Mouse (Mus musculus): ENCODE measurements at regions not wholly inside any gene's neighbourhood (a gene's known extent, or its start where the extent isn't known, plus 50 kb on each side); places are given as distances from the start of the nearest gene placed in this dataset.

DNA sequence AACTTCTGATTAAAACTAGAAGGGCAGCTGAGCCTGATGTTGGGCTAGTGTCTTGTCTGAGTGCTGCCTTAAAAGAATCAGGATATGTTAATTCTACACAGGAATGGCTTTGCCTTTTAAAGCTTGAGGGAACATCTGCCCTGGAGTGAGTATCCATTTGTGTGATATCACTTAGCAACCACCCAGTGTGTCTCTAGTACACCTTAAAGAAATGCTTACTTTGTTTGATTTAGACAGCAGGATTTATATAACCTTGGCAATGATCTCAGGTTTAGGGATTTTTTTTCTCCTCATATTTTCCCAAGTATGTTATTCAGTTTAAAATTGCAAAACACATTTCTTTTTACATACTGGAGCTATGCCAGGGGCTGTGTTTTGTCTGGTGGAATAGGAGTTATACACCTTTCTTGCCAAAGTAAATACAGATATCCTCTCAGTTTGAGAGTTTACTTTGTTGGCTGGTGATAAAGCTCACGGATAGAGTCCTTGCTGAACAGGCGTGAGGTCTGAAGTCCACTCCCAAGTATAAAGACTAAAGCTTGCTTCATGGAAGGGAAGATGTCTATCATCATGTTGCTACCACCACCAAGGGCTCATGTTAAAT, 206.6 kb downstream of the Rsl24d1 start:
- DNase-seq (ENCODE audit: low spot score in 2 of 2), result no peak

- no peak for DNase-seq (ENCODE audit: low spot score in 2 of 2)
These were observed 217.8 kb downstream of the Rsl24d1 start for GRCm38 (mm10) chr9:73331066-73331465.

DNA sequence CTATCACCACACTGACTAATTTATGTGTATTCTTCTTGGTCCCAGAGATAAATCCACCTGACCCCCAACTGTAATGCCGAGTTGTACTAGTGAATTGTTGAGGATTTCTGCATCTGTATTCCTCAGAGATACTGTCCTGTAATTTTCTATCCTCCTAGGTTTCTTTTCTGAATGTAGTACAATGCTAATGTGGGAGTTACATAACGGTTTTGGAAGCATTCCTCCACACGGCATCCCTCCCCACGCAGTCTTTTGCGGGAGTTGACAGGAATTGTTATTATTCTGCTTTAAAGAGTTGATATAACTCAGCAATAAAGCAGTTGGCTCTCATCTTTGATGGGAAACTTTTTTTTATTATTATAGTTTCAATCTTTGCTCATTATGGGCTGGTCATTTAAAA, 222.8 kb downstream of the Rsl24d1 start:
- DNase-seq (ENCODE audit: low spot score in 2 of 2), result peak; percentile 10 to 12

GRCm38 (mm10) chr9:73337045-73337740, 224.0 kb downstream of the Rsl24d1 start:
- DNase-seq (ENCODE audit: low spot score in 2 of 2), result no peak

DNA sequence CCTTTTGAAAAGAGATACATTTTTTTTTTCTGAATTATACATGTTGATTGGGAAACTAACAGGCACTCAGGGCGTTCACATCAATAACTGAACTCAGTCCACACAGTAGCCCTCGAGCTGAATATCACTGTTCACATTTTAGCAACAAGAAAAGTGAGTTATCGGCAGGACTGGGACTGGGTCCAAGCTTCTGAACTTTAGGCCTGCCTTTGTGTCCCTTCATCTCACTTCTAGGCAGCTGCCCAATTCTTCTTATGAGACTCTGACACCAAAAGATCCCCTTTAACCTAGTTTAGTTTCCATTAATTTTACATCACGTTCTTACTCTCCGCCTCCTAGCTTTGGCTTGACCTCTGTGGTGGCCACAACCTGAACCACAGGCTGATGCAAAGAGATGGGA, 242.7 kb downstream of the Rsl24d1 start:
- no peak for DNase-seq (ENCODE audit: low spot score in 2 of 2)

- no peak for DNase-seq (ENCODE audit: low spot score in 2 of 2)
These were observed 245.7 kb downstream of the Rsl24d1 start for GRCm38 (mm10) chr9:73358968-73359367.

DNA sequence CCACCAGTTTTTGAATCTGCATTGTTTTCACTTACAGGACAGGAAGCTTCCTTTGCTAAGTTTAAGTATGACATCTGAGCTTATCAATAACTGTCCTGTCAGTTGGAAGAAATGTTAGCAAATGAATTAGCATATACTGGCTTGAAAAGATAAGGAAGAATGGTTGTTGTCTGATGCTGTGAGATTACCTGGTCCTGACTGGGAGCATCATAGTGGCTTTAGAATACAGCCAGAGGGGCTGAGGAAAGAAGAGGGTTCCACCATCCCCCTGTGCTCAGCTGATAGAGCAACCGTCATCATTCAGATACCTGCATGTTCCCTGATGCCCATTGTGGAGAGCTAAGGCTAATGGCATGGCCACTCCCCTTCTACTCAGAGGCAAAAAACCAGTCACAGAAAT, 267.5 kb downstream of the Rsl24d1 start:
- DNase-seq (ENCODE audit: low spot score in 2 of 2), result no peak

DNA sequence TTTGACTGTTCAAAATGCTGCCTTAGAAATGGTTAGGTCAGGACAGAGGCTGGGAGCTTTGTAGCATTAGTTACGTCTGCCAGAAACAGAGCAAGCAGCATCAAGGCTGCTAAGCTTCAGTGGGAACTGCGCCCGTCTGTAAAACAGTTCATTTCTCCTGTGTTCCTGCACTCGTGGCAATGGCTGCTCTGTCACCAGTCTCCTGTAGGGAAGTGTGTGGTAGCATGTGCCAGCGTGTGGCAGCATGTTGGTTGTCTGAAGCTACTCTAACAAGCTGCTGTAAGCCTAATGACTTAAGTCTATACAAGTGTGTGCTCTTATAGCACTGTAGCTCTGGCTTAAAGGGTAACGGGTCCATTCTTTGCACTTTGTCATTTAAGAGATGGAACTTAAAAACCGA, 278.8 kb downstream of the Rsl24d1 start:
- no peak for DNase-seq (ENCODE audit: low spot score in 2 of 2)

DNA sequence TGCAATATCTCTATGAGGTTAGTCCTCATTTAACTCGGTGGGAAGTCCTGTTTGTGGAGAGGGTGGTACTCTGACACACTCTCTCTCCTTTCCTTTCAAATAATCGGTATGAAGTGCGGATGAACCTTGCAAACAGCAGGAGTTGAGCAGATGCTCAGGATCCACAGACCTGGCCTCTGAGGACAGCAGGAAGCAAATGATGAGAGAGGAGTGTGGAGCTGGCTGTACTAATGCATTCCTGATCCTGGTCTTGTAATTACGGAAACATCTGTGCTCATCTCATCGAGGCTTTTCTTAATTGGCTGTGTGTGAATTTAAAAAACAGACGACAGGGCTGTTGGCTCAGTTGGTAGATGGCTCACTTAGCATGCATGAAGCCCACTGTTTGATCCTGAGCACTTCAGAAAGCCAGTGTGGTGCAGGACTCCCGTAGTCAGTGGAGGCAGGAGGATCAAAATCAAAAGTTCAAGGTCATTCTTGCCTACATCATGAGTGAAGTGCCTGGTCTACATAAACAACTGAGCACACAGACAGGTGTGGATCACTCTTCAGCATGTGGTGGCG, 300.2 kb downstream of the Rsl24d1 start:
- no peak for DNase-seq (ENCODE audit: low spot score in 2 of 2)

- DNase-seq (ENCODE audit: low spot score in 2 of 2), result no peak
These were observed 303.0 kb downstream of the Rsl24d1 start for GRCm38 (mm10) chr9:73416084-73416777.

Measured in right cerebral cortex, adult 2 months (tissue).